In genomic region chr19:41912121-41913080, GRCm38 (mm10) we compare ENCODE assay signal across 7 mouse cellular contexts. TPM values are rescaled to one million over a fixed set of nuclear protein-coding genes. Genes with fewer than 3 reads are reported as not detected.
DNase-seq lines count a peak whose midpoint lies in the region; ATAC-seq and TF ChIP-seq lines count a peak whose summit lies in the region.

No protein-coding gene starts in this region.

- H3K4me2 ChIP-seq in forebrain, embryonic 11.5 days (ENCODE audit: low read depth, low read length, severe bottlenecking), result peak overlapping the region; percentile 60

- H3K36me3 ChIP-seq in forebrain, embryonic 11.5 days (ENCODE audit: control insufficient read depth, insufficient read depth, low read length), result peaks cover 11% of the 10 kb centered on the region

- intact Hi-C loops in heart, postnatal 36 days (cut with DNase I), result loop anchor here (2.0 to 5.0 kb wide), 3 partner anchors 20 to 115 kb away; partner anchors contain the start of genes Exosc1, Frat2 and Zdhhc16

- H3K9me3 ChIP-seq in forebrain, embryonic 11.5 days (ENCODE audit: control insufficient read depth, low read length), result no peaks in the 10 kb centered on the region

- WGBS in forebrain, embryonic 11.5 days, result under 1% methylated on average over 52 of the region's 53 CpGs

- H3K27ac ChIP-seq in bone marrow macrophage, adult 2 months (ENCODE audit: insufficient read depth, low read depth, low read length), result peak overlapping the region; percentile 75
- H3K27ac ChIP-seq in forebrain, embryonic 11.5 days (ENCODE audit: low read depth, low read length), result peak overlapping the region; percentile 71
- H3K27ac ChIP-seq in layer of hippocampus, adult 2 months, result peak overlapping the region; percentile 91

- DNase-seq in MN1 (ENCODE audit: low spot score), result peak; percentile 42
- peak; percentile 73 for DNase-seq in forebrain, embryonic 11.5 days (ENCODE audit: low spot score)
- DNase-seq in heart, postnatal 36 days, result peak; percentile 28 to 47
- DNase-seq in layer of hippocampus, adult 2 months (ENCODE audit: low spot score in 2 of 2), result peak in 1 of 2 experiments; percentile 30
- peak; percentile 34 to 44 for DNase-seq in lung, postnatal 4 days
- DNase-seq in right cerebral cortex, postnatal 25 days, result peak; percentile 36

- peaks cover 33% of the 10 kb centered on the region for H3K4me1 ChIP-seq in bone marrow macrophage, adult 2 months (ENCODE audit: control insufficient read depth, insufficient read depth, low read length)
- peaks cover 5% of the 10 kb centered on the region for H3K4me1 ChIP-seq in forebrain, embryonic 11.5 days (replicated peaks; ENCODE audit: control insufficient read depth, insufficient read depth, low read length)

- peak overlapping the region; percentile 97 for H3K9ac ChIP-seq in forebrain, embryonic 11.5 days (ENCODE audit: low read length)

- no peak for TF ChIP-seq CTCF in bone marrow macrophage, adult 2 months (IDR thresholded peaks at IDR 0.05; ENCODE audit: low read depth, low read length)
- TF ChIP-seq CTCF in layer of hippocampus, adult 2 months (conservative IDR thresholded peaks at IDR 0.05), result no peak

- peak overlapping the region; percentile 87 for H3K4me3 ChIP-seq in bone marrow macrophage, adult 2 months (ENCODE audit: insufficient read depth, low read length)
- peak overlapping the region; percentile 96 for H3K4me3 ChIP-seq in forebrain, embryonic 11.5 days (ENCODE audit: low read depth, low read length)
- peak overlapping the region; percentile 95 for H3K4me3 ChIP-seq in layer of hippocampus, adult 2 months

- ATAC-seq in forebrain, embryonic 11.5 days (replicated peaks; ENCODE audit: low FRiP score), result peak; percentile 80

- TF ChIP-seq POLR2A in bone marrow macrophage, adult 2 months (IDR thresholded peaks at IDR 0.05; ENCODE audit: borderline replicate concordance, low read depth, low read length), result no peak

- no peaks in the 10 kb centered on the region for H3K27me3 ChIP-seq in forebrain, embryonic 11.5 days (ENCODE audit: control insufficient read depth, insufficient read depth, low read length)

RNA-seq across cellular contexts. Expression of gene Pgam1, which starts 0.7 kb away (rescaled TPM):
- polyA plus RNA-seq in bone marrow macrophage, adult 2 months (2012; ENCODE audit: insufficient read depth, insufficient read length, missing spikeins), result 256 and 259 TPM in 2 replicates
- 901 and 961 TPM in 2 replicates for polyA plus RNA-seq in forebrain, embryonic 11.5 days (2014; fragmentation: Nextera tagmentation; extraction: Ambion mirVana)
- 10 to 100 TPM; 91.8 to 93.2 TPM for total RNA-seq in heart, postnatal 36 days (2021)
- total RNA-seq in layer of hippocampus, adult 2 months (2021), result 100 to 1,000 TPM; 502 to 540 TPM

RNA-seq across cellular contexts. Expression of gene Rrp12, which starts 16.4 kb away (rescaled TPM):
- polyA plus RNA-seq in bone marrow macrophage, adult 2 months (2012; ENCODE audit: insufficient read depth, insufficient read length, missing spikeins), result 2.1 TPM in 2 replicates
- polyA plus RNA-seq in forebrain, embryonic 11.5 days (2014; fragmentation: Nextera tagmentation; extraction: Ambion mirVana), result 24.3 and 26.1 TPM in 2 replicates
- total RNA-seq in heart, postnatal 36 days (2021), result 10 to 100 TPM; 17.0 to 17.3 TPM
- total RNA-seq in layer of hippocampus, adult 2 months (2021), result 10 to 100 TPM; 33.4 to 34.2 TPM

RNA-seq across cellular contexts. Expression of gene Exosc1, which starts 20.8 kb away (rescaled TPM):
- 17.8 and 19.0 TPM in 2 replicates for polyA plus RNA-seq in bone marrow macrophage, adult 2 months (2012; ENCODE audit: insufficient read depth, insufficient read length, missing spikeins)
- polyA plus RNA-seq in forebrain, embryonic 11.5 days (2014; fragmentation: Nextera tagmentation; extraction: Ambion mirVana), result 83.9 and 87.5 TPM in 2 replicates
- 10 to 100 TPM; 12.9 to 14.0 TPM for total RNA-seq in heart, postnatal 36 days (2021)
- 10 to 100 TPM; 27.6 to 35.4 TPM for total RNA-seq in layer of hippocampus, adult 2 months (2021)

RNA-seq across cellular contexts. Expression of gene Zdhhc16, which starts 20.9 kb away (rescaled TPM):
- 43.9 and 44.3 TPM in 2 replicates for polyA plus RNA-seq in bone marrow macrophage, adult 2 months (2012; ENCODE audit: insufficient read depth, insufficient read length, missing spikeins)
- polyA plus RNA-seq in forebrain, embryonic 11.5 days (2014; fragmentation: Nextera tagmentation; extraction: Ambion mirVana), result 70.7 and 76.6 TPM in 2 replicates
- 10 to 100 TPM; 16.2 to 17.4 TPM for total RNA-seq in heart, postnatal 36 days (2021)
- total RNA-seq in layer of hippocampus, adult 2 months (2021), result 10 to 100 TPM; 45.2 to 47.3 TPM

Comparison
In these comparisons a context has a peak if more than half of its experiments do, and no peak if none do; other contexts are left out.
1. RNA of gene Pgam1, which starts 0.7 kb away (total RNA-seq): 502 to 540 TPM in layer of hippocampus, adult 2 months; 91.8 to 93.2 TPM in heart, postnatal 36 days; every median in the first group is over 4 times any median in the second.
2. Peak in every context shown above with its lines, with median percentiles within 50 percentile points of each other: H3K27ac ChIP-seq and H3K4me3 ChIP-seq.